In the genomic region with DNA sequence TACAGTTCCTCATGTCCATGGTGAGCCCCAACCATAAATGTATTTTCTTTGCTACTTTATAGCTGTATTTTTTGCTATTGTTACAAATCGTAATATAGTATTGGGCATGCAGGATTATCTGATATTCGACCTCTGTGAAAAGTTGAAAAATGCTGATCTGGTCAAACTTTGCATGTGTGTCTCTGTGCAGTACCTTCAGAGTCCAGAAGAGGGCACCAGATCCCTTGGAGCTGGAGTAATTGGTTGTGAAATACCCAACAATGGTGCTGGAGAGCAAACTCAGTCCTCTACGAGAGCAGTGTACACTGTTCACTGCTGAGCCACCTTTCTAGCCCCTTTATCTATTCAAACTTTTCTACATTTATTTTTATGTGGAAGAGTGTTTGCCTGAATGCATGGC, we compare ENCODE assay signal across 10 mouse cellular contexts. TPM values are rescaled to one million over a fixed set of nuclear protein-coding genes. Genes with fewer than 3 reads are reported as not detected.
DNase-seq lines count a peak whose midpoint lies in the region; ATAC-seq and TF ChIP-seq lines count a peak whose summit lies in the region.
"Had no signal": no experiment of that assay in that cellular context is flagged by ENCODE, and none has a peak within 500 bp of the region (broad histone marks: within the 10 kb centered on the region; RNA-seq: fewer than 3 reads in every experiment).

No protein-coding gene starts in this region.

- no peaks in the 10 kb centered on the region for H3K27me3 ChIP-seq in kidney, postnatal 0 days (ENCODE audit: insufficient read depth, low read length)
- H3K27me3 ChIP-seq: heart, embryonic 15.5 days; neural tube, embryonic 12.5 days had no signal

- H3K9me3 ChIP-seq in kidney, postnatal 0 days (replicated peaks; ENCODE audit: low read length) = no peaks in the 10 kb centered on the region
- H3K9me3 ChIP-seq: heart, embryonic 15.5 days; neural tube, embryonic 12.5 days had no signal

- H3K36me3 ChIP-seq in kidney, postnatal 0 days (ENCODE audit: insufficient read depth, low read length) = no peaks in the 10 kb centered on the region

- peak; percentile 69 for ATAC-seq in common myeloid progenitor, adult 5-6 weeks (replicated peaks; ENCODE audit: low read depth, poor library complexity, severe bottlenecking)
- ATAC-seq in kidney, postnatal 0 days (replicated peaks; ENCODE audit: low FRiP score, low read depth) = no peak

- H3K4me1 ChIP-seq in kidney, postnatal 0 days (replicated peaks; ENCODE audit: insufficient read depth, low read length) = no peaks in the 10 kb centered on the region
- H3K4me1 ChIP-seq: heart, embryonic 15.5 days; neural tube, embryonic 12.5 days had no signal

- H3K4me3 ChIP-seq in kidney, postnatal 0 days (replicated peaks; ENCODE audit: low read depth, low read length) = no peak overlapping the region
- H3K4me3 ChIP-seq: heart, embryonic 15.5 days; neural tube, embryonic 12.5 days had no signal

- peak; percentile 93 for TF ChIP-seq CTCF in kidney, postnatal 0 days (IDR thresholded peaks at IDR 0.05; ENCODE audit: low read depth)

- 67% methylated on average over 3 of the region's 3 CpGs for WGBS in kidney, postnatal 0 days

- no peak overlapping the region for H3K9ac ChIP-seq in kidney, postnatal 0 days (ENCODE audit: low read depth, low read length)
- H3K9ac ChIP-seq: heart, embryonic 15.5 days; neural tube, embryonic 12.5 days had no signal

- DNase-seq in cerebellum, adult 11 months = peak; percentile 37
- no peak for DNase-seq in cerebellum, adult 9-11 months
- peak; percentile 27 for DNase-seq in ovary, postnatal 10 days (ENCODE audit: low spot score)
- DNase-seq in ovary, adult 18-20 months (ENCODE audit: low spot score) = no peak
- peak; percentile 41 for DNase-seq in kidney, postnatal 0 days (ENCODE audit: low spot score)
- peak; percentile 86 for DNase-seq in lung, postnatal 14 days
- DNase-seq in spleen, postnatal 10 days (ENCODE audit: low spot score in 2 of 2) = peak; percentile 78 to 86

- H3K27ac ChIP-seq in kidney, postnatal 0 days = no peak overlapping the region
- H3K27ac ChIP-seq: heart, embryonic 15.5 days; neural tube, embryonic 12.5 days had no signal

- H3K4me2 ChIP-seq in kidney, postnatal 0 days (ENCODE audit: low read length) = no peak overlapping the region
- H3K4me2 ChIP-seq: heart, embryonic 15.5 days; neural tube, embryonic 12.5 days had no signal

RNA-seq across cellular contexts. Expression of gene Rexo2, which starts 13.6 kb away (rescaled TPM):
- total RNA-seq in common myeloid progenitor, adult 5-6 weeks (2017) = 164 and 190 TPM in 2 replicates
- 117 and 125 TPM in 2 replicates for polyA plus RNA-seq in kidney, postnatal 0 days (2015; fragmentation: Nextera tagmentation; extraction: Ambion mirVana)

RNA-seq across cellular contexts. Expression of gene Rbm7, which starts 28.3 kb away (rescaled TPM):
- total RNA-seq in common myeloid progenitor, adult 5-6 weeks (2017) = 84.4 and 91.8 TPM in 2 replicates
- polyA plus RNA-seq in kidney, postnatal 0 days (2015; fragmentation: Nextera tagmentation; extraction: Ambion mirVana) = 128 and 132 TPM in 2 replicates

RNA-seq across cellular contexts. Expression of gene Gm5617, which starts 28.4 kb away (rescaled TPM):
- total RNA-seq in common myeloid progenitor, adult 5-6 weeks (2017) = 6.5 and 14.3 TPM in 2 replicates
- polyA plus RNA-seq in kidney, postnatal 0 days (2015; fragmentation: Nextera tagmentation; extraction: Ambion mirVana) = 77.5 and 92.3 TPM in 2 replicates

Comparison
In these comparisons a context has a peak if more than half of its experiments do, and no peak if none do; other contexts are left out.
1. DNase-seq: peak in cerebellum, adult 11 months (single experiment), ovary, postnatal 10 days (single experiment), kidney, postnatal 0 days (single experiment), lung, postnatal 14 days (single experiment) and spleen, postnatal 10 days (2 of 2); none in cerebellum, adult 9-11 months (single experiment) and ovary, adult 18-20 months (single experiment).